Mouse (Mus musculus) midbrain, embryonic 13.5 days (tissue): ENCODE results near the gene Tma7. TPM values are rescaled to one million over a fixed set of nuclear protein-coding genes. Genes with fewer than 3 reads are reported as not detected.
A peak's percentile ranks its signal among the peaks of the same experiment; 100 is the strongest.

Experiments
- ATAC-seq: fragments of 200-750 bp; cut with Nextera tagmentation; 2 replicates; pipeline ENCODE4 v1.8.0; 2017; ENCODE audit warnings: mild to moderate bottlenecking, moderate TSS enrichment, moderate library complexity
- H3K27ac ChIP-seq: fragments of 300-500 bp; sonication (generic); 2 replicates; pipeline ENCODE4 v1.5.1; 2015; ENCODE audit warnings: inconsistent platforms, mild to moderate bottlenecking, moderate library complexity
- H3K27me3 ChIP-seq: fragments of 300-500 bp; sonication (generic); 2 replicates; pipeline ENCODE4 v1.6.1; 2015; ENCODE audit warnings: mild to moderate bottlenecking, inconsistent platforms
- H3K36me3 ChIP-seq: fragments of 300-500 bp; sonication (generic); 2 replicates; pipeline ENCODE4 v1.6.1; 2015; ENCODE audit warnings: mild to moderate bottlenecking, inconsistent platforms
- H3K4me1 ChIP-seq: fragments of 300-500 bp; sonication (generic); replicated peaks from 2 replicates; pipeline ENCODE4 v1.6.1; 2015; ENCODE audit warnings: inconsistent platforms
- H3K4me2 ChIP-seq: fragments of 300-500 bp; sonication (generic); replicated peaks from 2 replicates; pipeline ENCODE4 v1.6.1; 2015; ENCODE audit warnings: moderate library complexity, mild to moderate bottlenecking, inconsistent platforms
- H3K4me3 ChIP-seq: fragments of 300-500 bp; sonication (generic); replicated peaks from 2 replicates; pipeline ENCODE4 v1.5.1; 2015; ENCODE audit warnings: mild to moderate bottlenecking, inconsistent platforms
- H3K9ac ChIP-seq: fragments of 300-500 bp; sonication (generic); replicated peaks from 2 replicates; pipeline ENCODE4 v1.6.1; 2015; ENCODE audit warnings: mild to moderate bottlenecking, inconsistent platforms
- H3K9me3 ChIP-seq: fragments of 300-500 bp; sonication (generic); 2 replicates; pipeline ENCODE4 v1.6.1; 2016; ENCODE audit warnings: mild to moderate bottlenecking, inconsistent platforms
- WGBS: fragments of 180-500 bp; shearing (Covaris S2); methylation state at CpG from one replicate; pipeline ENCODE4 v1.1.7; 2015; 5-methylcytosine and 5-hydroxymethylcytosine counted together
- polyA plus RNA-seq: library from polyadenylated mRNA; unstranded; fragments of >200 nt; fragmentation: Nextera tagmentation; extraction: Ambion mirVana; gene quantifications from 2 replicates; pipeline ENCODE4 v1.2.1, GENCODE M21; 2015

Tma7 gene
- polyA plus RNA-seq, 1 experiment from 2014 or later: 724 TPM

GRCm38 (mm10) chr9:109058006-109058765 lies 24.2 kb downstream of the Tma7 start:
- Histone ChIP-seq H3K4me2 (peak overlapping the region; percentile 57; the same call in 1 of the 2 replicates), H3K4me1 (peaks cover 25% of the 10 kb centered on the region), H3K9me3 (no peaks in the 10 kb centered on the region), H3K36me3 (peaks cover 59% of the 10 kb centered on the region), H3K4me3 (no peak overlapping the region), H3K27me3 (no peaks in the 10 kb centered on the region), H3K9ac (peak overlapping the region; percentile 69), H3K27ac (no peak overlapping the region)
- whole genome bisulfite sequencing: 95% methylated on average over 19 of the region's 19 CpGs
- no peak for ATAC-seq

- Histone ChIP-seq H3K36me3 (peaks cover 53% of the 10 kb centered on the region), H3K9ac (no peak overlapping the region)
Observed at GRCm38 (mm10) chr9:109057543-109057942, 24.8 kb downstream of the Tma7 start.

GRCm38 (mm10) chr9:109056916-109057315 lies 25.5 kb downstream of the Tma7 start:
- H3K27ac ChIP-seq: no peak overlapping the region
- H3K4me1 ChIP-seq: peaks cover 25% of the 10 kb centered on the region
- no peak overlapping the region for H3K4me3 ChIP-seq
- peaks cover 48% of the 10 kb centered on the region for H3K36me3 ChIP-seq
- H3K4me2 ChIP-seq: no peak overlapping the region
- 92% methylated on average over 4 of the region's 4 CpGs for WGBS
- ATAC-seq: no peak
- H3K9me3 ChIP-seq: no peaks in the 10 kb centered on the region
- H3K9ac ChIP-seq: no peak overlapping the region
- no peaks in the 10 kb centered on the region for H3K27me3 ChIP-seq

More at GRCm38 (mm10) chr9:109057543-109057942, 24.8 kb downstream of the Tma7 start:
- no peak overlapping the region for H3K27ac ChIP-seq
- WGBS: 95% methylated on average over 5 of the region's 5 CpGs
- ATAC-seq: no peak
- H3K9me3 ChIP-seq: no peaks in the 10 kb centered on the region
- no peak overlapping the region for H3K4me2 ChIP-seq
- no peak overlapping the region for H3K4me3 ChIP-seq
- H3K4me1 ChIP-seq: peaks cover 25% of the 10 kb centered on the region
- no peaks in the 10 kb centered on the region for H3K27me3 ChIP-seq

GRCm38 (mm10) chr9:109056081-109056690 lies 26.2 kb downstream of the Tma7 start:
- H3K27ac ChIP-seq: no peak overlapping the region
- H3K4me1 ChIP-seq: peaks cover 25% of the 10 kb centered on the region
- H3K9me3 ChIP-seq: no peaks in the 10 kb centered on the region
- 94% methylated on average over 17 of the region's 17 CpGs for WGBS
- H3K9ac ChIP-seq: 0 out of 2 replicates have a peak overlapping the region, but pooled peaks have one; percentile 25
- H3K27me3 ChIP-seq: no peaks in the 10 kb centered on the region
- H3K4me3 ChIP-seq: no peak overlapping the region
- no peak for ATAC-seq
- H3K36me3 ChIP-seq: peaks cover 44% of the 10 kb centered on the region
- H3K4me2 ChIP-seq: no peak overlapping the region

GRCm38 (mm10) chr9:109055271-109056030 lies 26.9 kb downstream of the Tma7 start:
- H3K36me3 ChIP-seq: peaks cover 36% of the 10 kb centered on the region
- H3K27ac ChIP-seq: peak overlapping the region; percentile 30; the same call in 1 of the 2 replicates
- H3K4me3 ChIP-seq: peak overlapping the region; percentile 34
- no peaks in the 10 kb centered on the region for H3K9me3 ChIP-seq
- no peaks in the 10 kb centered on the region for H3K27me3 ChIP-seq
- no peak for ATAC-seq
- WGBS: 88% methylated on average over 12 of the region's 12 CpGs
- peak overlapping the region; percentile 55 for H3K9ac ChIP-seq
- H3K4me1 ChIP-seq: peaks cover 25% of the 10 kb centered on the region
- H3K4me2 ChIP-seq: peak overlapping the region; percentile 50

- peaks cover 23% of the 10 kb centered on the region for H3K4me1 ChIP-seq
- H3K36me3 ChIP-seq: peaks cover 30% of the 10 kb centered on the region
- H3K9me3 ChIP-seq: no peaks in the 10 kb centered on the region
- peak overlapping the region; percentile 30 for H3K27ac ChIP-seq
- H3K4me2 ChIP-seq: peak overlapping the region; percentile 50
- peak overlapping the region; percentile 55 for H3K9ac ChIP-seq
- ATAC-seq: peak; percentile 74
- H3K27me3 ChIP-seq: no peaks in the 10 kb centered on the region
- H3K4me3 ChIP-seq: peak overlapping the region; percentile 34
- WGBS: 9% methylated on average over 7 of the region's 7 CpGs
Observed at GRCm38 (mm10) chr9:109054712-109055111, 27.7 kb downstream of the Tma7 start.

GRCm38 (mm10) chr9:109053851-109054250 lies 28.5 kb downstream of the Tma7 start:
- Histone ChIP-seq H3K27me3 (no peaks in the 10 kb centered on the region), H3K4me3 (no peak overlapping the region), H3K4me1 (peaks cover 16% of the 10 kb centered on the region), H3K9me3 (no peaks in the 10 kb centered on the region), H3K9ac (no peak overlapping the region), H3K4me2 (no peak overlapping the region), H3K27ac (no peak overlapping the region), H3K36me3 (peaks cover 30% of the 10 kb centered on the region)
- WGBS: 82% methylated on average over 6 of the region's 6 CpGs
- ATAC-seq: no peak

GRCm38 (mm10) chr9:109053366-109053765 lies 29.0 kb downstream of the Tma7 start:
- no peak overlapping the region for H3K4me3 ChIP-seq
- 79% methylated on average over 3 of the region's 3 CpGs for WGBS

GRCm38 (mm10) chr9:109052490-109053260 lies 29.7 kb downstream of the Tma7 start:
- ATAC-seq: no peak
- H3K36me3 ChIP-seq: peaks cover 18% of the 10 kb centered on the region
- 87% methylated on average over 9 of the region's 9 CpGs for WGBS

More at GRCm38 (mm10) chr9:109053366-109053765, 29.0 kb downstream of the Tma7 start:
- Histone ChIP-seq H3K27ac (no peak overlapping the region), H3K4me1 (peaks cover 11% of the 10 kb centered on the region), H3K36me3 (peaks cover 25% of the 10 kb centered on the region), H3K9ac (no peak overlapping the region), H3K9me3 (no peaks in the 10 kb centered on the region), H3K4me2 (no peak overlapping the region), H3K27me3 (no peaks in the 10 kb centered on the region)
- no peak for ATAC-seq

GRCm38 (mm10) chr9:109051651-109052489 lies 30.5 kb downstream of the Tma7 start:
- Histone ChIP-seq H3K4me2 (no peak overlapping the region), H3K9me3 (no peaks in the 10 kb centered on the region), H3K27me3 (no peaks in the 10 kb centered on the region), H3K27ac (no peak overlapping the region), H3K9ac (no peak overlapping the region), H3K36me3 (peaks cover 10% of the 10 kb centered on the region), H3K4me1 (peaks cover 11% of the 10 kb centered on the region), H3K4me3 (no peak overlapping the region)
- 91% methylated on average over 10 of the region's 10 CpGs for WGBS
- ATAC-seq: no peak

More at GRCm38 (mm10) chr9:109052490-109053260, 29.7 kb downstream of the Tma7 start:
- no peaks in the 10 kb centered on the region for H3K9me3 ChIP-seq
- H3K9ac ChIP-seq: no peak overlapping the region
- peaks cover 11% of the 10 kb centered on the region for H3K4me1 ChIP-seq
- no peaks in the 10 kb centered on the region for H3K27me3 ChIP-seq
- H3K4me2 ChIP-seq: no peak overlapping the region
- H3K27ac ChIP-seq: no peak overlapping the region
- no peak overlapping the region for H3K4me3 ChIP-seq
